Comparison of ENCODE assay signal across 20 mouse cellular contexts in genomic region chr5:27997751-27998150, GRCm38 (mm10).
"Had no signal": no experiment of that assay in that cellular context is flagged by ENCODE, and none has a peak within 500 bp of the region (broad histone marks: within the 10 kb centered on the region; RNA-seq: fewer than 3 reads in every experiment).

No protein-coding gene starts in this region.

- H3K4me3 ChIP-seq: liver, embryonic 13.5 days; midbrain, embryonic 10.5 days; midbrain, embryonic 12.5 days; myocyte; neural tube, embryonic 13.5 days; neural tube, embryonic 15.5 days had no signal

- DNase-seq: liver, embryonic 13.5 days; lung, adult 18-20 months; lung, embryonic 14.5 days; lung, postnatal 10 days; lung, postnatal 4 days; midbrain, embryonic 14.5 days; retina, postnatal 1 day; right cerebral cortex, adult 18-20 months; right cerebral cortex, postnatal 25 days; right cerebral cortex, postnatal 4 days; spleen, adult 18-20 months; thymus, adult 18-20 months; thymus, postnatal 14 days; thymus, postnatal 36 days had no signal

- ATAC-seq: midbrain, embryonic 16.5 days had no signal

- H3K4me1 ChIP-seq: liver, embryonic 13.5 days; midbrain, embryonic 10.5 days; midbrain, embryonic 12.5 days; neural tube, embryonic 13.5 days; neural tube, embryonic 15.5 days had no signal

- H3K9ac ChIP-seq: liver, embryonic 13.5 days; lung, embryonic 14.5 days; midbrain, embryonic 12.5 days; neural tube, embryonic 13.5 days; neural tube, embryonic 15.5 days had no signal

- H3K4me2 ChIP-seq: liver, embryonic 13.5 days; lung, embryonic 14.5 days; midbrain, embryonic 12.5 days; neural tube, embryonic 13.5 days; neural tube, embryonic 15.5 days had no signal

- H3K36me3 ChIP-seq: liver, embryonic 13.5 days; midbrain, embryonic 10.5 days; midbrain, embryonic 12.5 days; neural tube, embryonic 13.5 days; neural tube, embryonic 15.5 days had no signal

- H3K9me3 ChIP-seq: liver, embryonic 13.5 days; midbrain, embryonic 10.5 days; midbrain, embryonic 12.5 days; neural tube, embryonic 13.5 days; neural tube, embryonic 15.5 days had no signal

- H3K27me3 ChIP-seq: liver, embryonic 13.5 days; midbrain, embryonic 12.5 days; neural tube, embryonic 13.5 days; neural tube, embryonic 15.5 days had no signal

- H3K27ac ChIP-seq: liver, embryonic 13.5 days; midbrain, embryonic 10.5 days; midbrain, embryonic 12.5 days; neural tube, embryonic 13.5 days; neural tube, embryonic 15.5 days had no signal
